Mouse (Mus musculus) CH12.LX (cell line): ENCODE data around the gene Glis3.

Experiments
- EP300 ChIP-seq: IDR thresholded peaks from 2 replicates; pipeline ENCODE4 v1.6.1; 2011; ENCODE audit warnings: low read length, improper control_type of control experiment
- HCFC1 ChIP-seq: IDR thresholded peaks from 2 replicates; pipeline ENCODE4 v1.6.1; 2012; ENCODE audit warnings: low read depth, mild to moderate bottlenecking, inconsistent platforms, low read length, improper control_type of control experiment
- RAD21 ChIP-seq: IDR thresholded peaks from 2 replicates; pipeline ENCODE4 v1.6.1; 2011; ENCODE audit warnings: low read depth, mild to moderate bottlenecking, low read length, improper control_type of control experiment, moderate library complexity
- USF2 ChIP-seq: conservative IDR thresholded peaks from 2 replicates; pipeline ENCODE4 v1.6.1; 2011; ENCODE audit warnings: low read depth, low read length, improper control_type of control experiment

DNA sequence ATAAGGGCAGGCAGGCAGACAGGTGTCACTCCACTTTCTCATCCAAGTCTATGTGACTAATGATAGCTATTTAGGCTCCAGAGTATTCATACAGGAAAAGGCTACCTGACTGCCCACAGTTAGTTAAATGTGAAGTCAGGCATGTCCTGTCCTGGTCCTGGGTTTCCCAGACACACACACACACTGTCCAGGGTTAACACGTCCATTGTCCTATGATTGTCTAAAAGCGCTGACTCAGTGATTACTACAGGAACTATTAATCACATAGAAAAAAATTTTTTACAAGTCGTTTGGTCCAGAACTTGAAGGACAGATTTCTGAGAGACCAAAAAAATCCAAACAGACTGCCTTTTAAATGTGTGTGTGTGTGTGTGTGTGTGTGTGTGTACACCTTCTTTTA, 157.6 kb downstream of the Glis3 start:
- no peak for TF ChIP-seq RAD21
- TF ChIP-seq USF2 = no peak
- no peak for TF ChIP-seq HCFC1
- TF ChIP-seq EP300 = no peak
